Mouse (Mus musculus): ENCODE data around the gene Aipl1.

- TF ChIP-seq EP300 (IDR thresholded peaks at IDR 0.05; ENCODE audit: low read depth) = no peak
- TF ChIP-seq CTCF (IDR thresholded peaks at IDR 0.05; ENCODE audit: low read depth) = no peak
Measured at GRCm38 (mm10) chr11:72010940-72011722, 26.2 kb downstream of the Aipl1 start.

Measured in heart, postnatal 0 days (tissue).